Mouse (Mus musculus): ENCODE data around the gene Ccl7.

The Ccl7 gene

GRCm38 (mm10) chr11:82045471-82045870 is at the start of gene Ccl7:
Ccl7 (plus strand) TSS chr11:82045712.
- DNase-seq = no peak

- DNase-seq = peak; percentile 62
Measured at GRCm38 (mm10) chr11:81996172-81996841, 49.2 kb upstream of the Ccl7 start.

DNA sequence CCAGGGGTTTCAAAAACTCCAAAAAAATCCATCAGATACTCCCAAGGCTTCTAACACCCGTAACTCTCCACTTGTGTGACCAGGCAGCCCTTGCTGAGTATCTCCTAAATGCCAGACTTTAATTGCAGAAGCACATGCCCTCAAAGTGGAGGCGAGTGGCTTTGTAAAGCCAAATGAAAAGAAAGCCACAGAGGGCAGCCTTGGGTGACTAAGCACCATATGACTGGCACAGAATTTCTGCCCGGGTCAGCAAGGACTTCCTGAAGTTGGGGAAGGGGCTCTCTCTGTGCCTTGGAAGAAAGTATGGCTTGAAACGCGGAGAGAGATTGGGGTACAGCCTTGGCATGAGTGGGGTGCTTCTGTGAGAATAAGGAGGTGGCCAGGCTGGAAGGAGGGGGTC is 48.4 kb upstream of the Ccl7 start:
- DNase-seq = no peak

- DNase-seq = no peak
Measured at GRCm38 (mm10) chr11:81998646-81999045, 46.9 kb upstream of the Ccl7 start.

- no peak for DNase-seq
Measured at GRCm38 (mm10) chr11:81999469-81999868, 46.0 kb upstream of the Ccl7 start.

DNA sequence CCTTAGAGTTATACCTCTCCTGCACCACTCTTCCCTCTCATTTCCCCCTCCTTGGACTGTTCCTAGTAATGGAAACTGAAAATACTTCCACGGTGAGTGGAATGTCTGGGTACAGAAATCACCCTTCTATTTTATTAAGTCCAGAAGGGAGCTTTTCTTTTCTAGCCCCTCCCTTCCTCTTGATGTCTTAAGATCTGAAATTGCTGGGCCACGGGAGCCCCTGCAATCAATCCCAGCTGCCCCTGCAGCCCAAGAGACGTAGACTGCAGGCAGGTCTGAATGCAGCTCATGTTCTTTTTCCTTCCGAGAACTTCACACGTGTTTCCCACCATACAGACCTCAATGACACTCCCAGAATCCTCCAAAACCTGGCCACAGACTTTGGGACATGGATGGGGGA is 44.9 kb upstream of the Ccl7 start:
- no peak for DNase-seq

DNA sequence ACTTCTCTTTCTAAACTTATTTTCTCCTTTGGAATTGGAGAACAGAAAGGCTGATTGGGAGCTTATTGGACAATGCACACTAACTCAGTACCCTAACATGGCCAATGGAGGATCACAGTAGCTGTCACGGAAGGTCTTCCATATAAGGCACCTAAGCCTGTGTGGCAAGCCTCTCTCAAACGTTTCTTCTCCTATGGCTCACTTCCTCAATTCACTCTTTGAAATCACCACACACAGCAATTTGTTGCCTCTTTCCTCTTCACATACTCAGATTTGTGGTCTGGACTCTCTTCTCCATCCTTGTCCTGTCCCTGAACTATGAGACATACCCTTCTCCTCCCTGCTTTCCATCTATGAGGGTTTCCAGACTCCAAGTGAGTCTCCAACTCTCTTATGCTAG is 40.7 kb upstream of the Ccl7 start:
- no peak for DNase-seq

DNA sequence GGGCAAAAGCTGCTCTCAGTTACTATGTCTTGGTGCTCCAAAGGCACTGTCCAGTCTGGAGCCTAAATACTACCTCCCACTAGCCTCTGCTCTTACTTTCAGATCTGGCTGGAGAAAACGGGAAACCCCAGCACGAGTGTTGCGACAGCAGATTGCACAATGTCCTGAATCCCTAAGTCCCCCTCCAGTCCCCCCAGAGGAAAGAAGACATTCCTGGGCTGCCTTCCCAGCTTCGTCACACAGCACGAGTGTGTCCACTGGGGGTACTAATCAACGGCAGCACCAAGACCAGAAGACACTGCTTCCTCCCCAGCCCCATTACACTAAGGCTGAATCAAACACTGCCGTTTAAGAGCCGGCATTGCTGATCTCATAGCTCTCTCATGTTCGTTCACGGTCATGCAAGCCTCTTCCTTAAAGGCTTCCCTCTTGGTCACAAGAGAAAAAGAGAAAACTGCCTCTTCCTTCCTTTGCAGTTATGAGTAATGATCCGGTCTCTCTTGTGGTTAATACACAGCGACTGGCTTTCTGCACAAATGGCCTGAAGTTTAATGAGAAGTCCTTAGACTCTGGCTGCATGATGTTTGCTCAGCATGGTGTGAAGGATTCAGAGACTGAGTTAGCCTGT is 38.6 kb upstream of the Ccl7 start:
- DNase-seq = no peak

- no peak for DNase-seq
Measured at GRCm38 (mm10) chr11:82010115-82010514, 35.4 kb upstream of the Ccl7 start.

GRCm38 (mm10) chr11:82011411-82012193 is 33.9 kb upstream of the Ccl7 start:
- DNase-seq = no peak

- DNase-seq = no peak
Measured at GRCm38 (mm10) chr11:82013756-82014155, 31.8 kb upstream of the Ccl7 start.

DNA sequence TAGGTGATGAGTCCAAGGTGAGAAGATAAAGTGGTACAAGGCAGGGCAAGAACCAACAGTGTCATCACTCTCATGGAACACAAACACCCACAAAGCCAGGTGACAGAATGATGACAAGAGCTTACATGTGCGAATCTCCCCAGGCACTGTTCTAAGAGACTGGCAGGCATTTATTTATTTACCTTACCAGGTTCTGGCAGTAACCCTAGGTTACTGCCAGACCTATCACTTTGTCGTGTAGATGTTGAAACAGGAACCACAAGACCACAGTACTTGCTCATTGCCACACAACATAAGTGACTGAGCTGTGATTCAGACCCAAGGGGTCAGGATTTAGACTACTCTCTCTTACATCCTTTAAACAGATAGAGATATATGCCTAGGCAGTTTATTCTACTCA is 30.4 kb upstream of the Ccl7 start:
- no peak for DNase-seq

- DNase-seq = no peak
Measured at GRCm38 (mm10) chr11:82016181-82016780, 29.2 kb upstream of the Ccl7 start.

- no peak for DNase-seq
Measured at GRCm38 (mm10) chr11:82019389-82019788, 26.1 kb upstream of the Ccl7 start.

GRCm38 (mm10) chr11:82019793-82020192 is 25.7 kb upstream of the Ccl7 start:
- DNase-seq = no peak

- no peak for DNase-seq
Measured at GRCm38 (mm10) chr11:82021406-82021805, 24.1 kb upstream of the Ccl7 start.

DNA sequence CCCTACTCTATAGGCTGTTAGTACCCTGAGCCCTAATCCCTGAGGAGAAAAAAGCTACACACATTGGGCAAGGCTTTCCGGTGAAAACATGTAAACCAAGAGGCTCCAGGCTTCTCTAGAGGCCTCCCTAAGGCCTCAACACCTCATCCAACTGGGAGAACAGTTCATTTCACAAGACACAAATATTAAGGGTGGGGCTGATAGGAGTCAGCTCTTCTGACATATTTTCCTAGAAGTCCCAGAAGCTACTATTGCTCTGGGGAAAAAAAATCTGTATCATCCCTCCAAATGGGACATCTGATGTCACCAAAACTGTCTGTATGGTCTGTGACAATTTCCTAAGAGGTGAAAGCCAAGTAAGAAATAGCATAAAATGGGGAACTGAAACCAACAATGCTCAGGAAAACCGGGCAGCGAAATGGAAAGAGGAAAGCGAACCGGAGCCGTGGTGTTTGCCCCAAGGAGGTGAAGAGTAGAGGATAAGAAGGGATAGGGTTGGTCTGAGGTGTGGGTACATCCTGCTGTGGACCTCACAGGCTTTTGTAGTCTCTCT is 22.9 kb upstream of the Ccl7 start:
- DNase-seq = no peak

- no peak for DNase-seq
Measured at GRCm38 (mm10) chr11:82023769-82024168, 21.7 kb upstream of the Ccl7 start.

DNA sequence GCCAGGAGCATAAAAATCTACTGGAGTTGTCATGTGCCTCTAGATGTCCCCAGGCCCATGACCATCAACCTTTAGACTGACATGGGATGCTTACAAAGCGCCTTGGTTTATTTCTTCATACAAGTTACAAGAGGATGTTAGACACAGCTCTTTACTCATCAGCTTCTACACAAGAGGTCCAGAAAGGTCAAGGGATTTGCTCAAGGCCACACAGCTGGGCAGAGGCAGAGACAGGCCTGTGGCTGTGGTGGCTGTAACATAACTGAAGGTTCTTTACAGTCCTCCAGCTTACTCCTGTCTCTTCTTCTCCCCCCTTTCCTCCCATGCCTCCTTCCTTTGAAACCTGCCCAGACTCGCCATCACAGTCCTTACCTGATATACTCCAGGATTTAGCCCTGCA is 15.3 kb upstream of the Ccl7 start:
- DNase-seq = no peak

GRCm38 (mm10) chr11:82032136-82032535 is 13.4 kb upstream of the Ccl7 start:
- no peak for DNase-seq

GRCm38 (mm10) chr11:82032678-82033344 is 12.7 kb upstream of the Ccl7 start:
- no peak for DNase-seq

DNA sequence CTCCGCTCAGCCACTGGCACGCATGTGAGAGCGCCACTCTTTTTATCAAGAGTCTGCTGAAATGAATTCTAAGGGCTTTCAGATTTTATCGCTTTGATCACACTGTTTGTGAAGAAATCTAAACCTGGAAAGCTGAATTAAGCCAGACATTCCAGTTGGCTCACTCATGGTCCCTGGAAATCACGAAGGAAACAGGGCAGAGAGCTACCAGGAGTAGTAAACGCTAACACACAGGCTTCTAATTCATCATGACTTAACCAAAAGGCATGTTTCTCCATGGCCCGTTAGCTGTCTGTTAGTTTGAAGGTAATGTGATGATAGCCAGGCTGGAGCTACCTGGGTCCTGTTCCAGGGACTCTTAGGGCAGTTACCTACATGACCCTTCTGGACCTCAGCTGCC is 11.1 kb upstream of the Ccl7 start:
- no peak for DNase-seq

DNA sequence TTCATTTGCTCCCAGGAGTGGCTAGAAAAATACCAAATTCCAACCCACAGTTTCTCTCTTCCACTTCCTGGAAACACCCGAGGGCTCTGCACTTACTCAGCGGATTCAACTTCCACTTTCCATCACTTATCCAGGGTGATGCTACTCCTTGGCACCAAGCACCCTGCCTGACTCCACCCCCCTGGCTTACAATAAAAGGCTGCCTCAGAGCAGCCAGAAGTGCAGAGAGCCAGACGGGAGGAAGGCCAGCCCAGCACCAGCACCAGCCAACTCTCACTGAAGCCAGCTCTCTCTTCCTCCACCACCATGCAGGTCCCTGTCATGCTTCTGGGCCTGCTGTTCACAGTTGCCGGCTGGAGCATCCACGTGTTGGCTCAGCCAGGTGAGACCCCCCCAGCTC is 10.2 kb upstream of the Ccl7 start, which contains the start of gene Ccl2:
Ccl2 (plus strand) TSS at position 216 of the 400 bp plus-strand sequence.
- peak; percentile 9 for DNase-seq
